Mouse (Mus musculus): ENCODE measurements at regions not wholly inside any gene's neighbourhood (a gene's known extent, or its start where the extent isn't known, plus 50 kb on each side); places are given as distances from the start of the nearest gene placed in this dataset.

GRCm38 (mm10) chr5:45269391-45269790 is 180.6 kb downstream of the Qdpr start:
- DNase-seq (ENCODE audit: low spot score), result no peak

- DNase-seq (ENCODE audit: low spot score), result no peak
Observed at GRCm38 (mm10) chr5:45266914-45267313, 183.1 kb downstream of the Qdpr start.

GRCm38 (mm10) chr5:45258486-45258885 is 191.6 kb downstream of the Qdpr start:
- DNase-seq (ENCODE audit: low spot score), result no peak

DNA sequence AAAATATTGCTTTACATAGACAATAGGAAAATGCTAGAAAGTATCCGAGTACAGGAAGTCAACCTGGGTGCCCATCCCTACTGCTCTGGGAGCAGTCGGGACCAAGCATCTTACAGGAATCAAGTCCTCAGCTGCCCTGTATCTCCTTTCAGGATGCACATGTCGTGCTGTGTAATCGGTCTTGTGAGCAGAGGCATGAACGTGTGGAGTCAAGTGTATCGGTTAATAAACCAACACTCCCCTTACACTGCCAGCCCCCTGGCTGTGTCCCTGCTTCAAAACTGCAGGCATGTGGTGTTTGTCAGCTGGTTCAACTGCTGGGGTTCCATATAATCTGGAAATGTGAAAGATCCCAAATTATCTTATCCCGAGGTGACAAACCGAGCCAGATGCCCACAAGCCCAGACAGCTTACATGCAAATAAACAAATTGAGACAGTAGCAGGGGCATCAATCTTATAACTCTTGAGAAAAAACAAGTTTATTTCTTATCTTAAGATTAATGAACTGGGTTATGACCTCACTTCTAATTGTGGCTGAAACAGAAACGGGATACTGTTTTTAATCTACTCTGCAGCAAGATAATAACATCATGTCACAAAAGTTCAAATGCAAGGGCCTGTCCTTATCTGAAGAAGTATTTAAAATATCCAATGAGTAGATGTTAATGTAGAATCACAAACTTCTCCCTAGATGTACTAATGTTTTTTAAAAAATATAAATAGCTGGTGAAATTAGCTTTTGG is 193.6 kb downstream of the Qdpr start:
- DNase-seq (ENCODE audit: low spot score), result no peak

DNA sequence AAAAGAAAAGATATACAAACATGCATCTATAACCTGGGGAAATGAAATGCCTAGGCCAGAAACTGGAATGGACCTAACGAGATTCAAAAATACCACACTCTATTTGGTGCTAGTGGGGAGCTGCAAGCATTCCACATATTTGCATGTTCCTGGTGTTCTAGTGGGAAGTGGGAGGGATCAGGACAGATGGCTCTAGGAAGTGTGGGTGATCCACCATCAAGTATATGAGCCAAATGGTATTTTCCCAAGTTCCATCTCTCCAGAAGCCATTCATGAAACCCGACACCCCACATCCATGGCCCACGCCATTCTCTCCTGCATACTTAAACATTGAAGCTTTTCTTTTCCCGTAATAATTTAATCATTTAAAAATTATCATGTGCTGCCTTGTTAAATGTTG is 218.2 kb downstream of the Qdpr start:
- DNase-seq (ENCODE audit: low spot score), result no peak

DNA sequence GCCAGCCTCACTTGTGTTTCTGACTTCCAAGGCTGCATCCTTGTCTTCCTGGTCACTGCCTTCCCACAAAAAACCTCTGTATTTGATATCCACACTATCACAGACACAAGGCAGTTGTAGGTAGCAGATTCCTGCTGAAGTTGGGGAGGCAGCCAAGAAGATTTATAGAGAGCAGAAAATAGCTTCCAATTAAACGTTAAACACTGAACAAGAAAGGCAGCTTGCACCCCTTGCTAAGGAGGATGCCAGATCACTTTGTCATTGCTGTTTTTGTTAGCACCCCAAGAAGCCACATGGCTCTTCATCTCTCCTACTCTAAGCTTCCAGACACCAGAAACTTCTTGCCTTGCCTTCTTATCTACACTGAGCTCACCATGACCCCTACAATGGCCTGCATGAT is 219.9 kb downstream of the Qdpr start:
- no peak for DNase-seq (ENCODE audit: low spot score)

- DNase-seq (ENCODE audit: low spot score), result no peak
Observed at GRCm38 (mm10) chr5:45229477-45229876, 220.6 kb downstream of the Qdpr start.

DNA sequence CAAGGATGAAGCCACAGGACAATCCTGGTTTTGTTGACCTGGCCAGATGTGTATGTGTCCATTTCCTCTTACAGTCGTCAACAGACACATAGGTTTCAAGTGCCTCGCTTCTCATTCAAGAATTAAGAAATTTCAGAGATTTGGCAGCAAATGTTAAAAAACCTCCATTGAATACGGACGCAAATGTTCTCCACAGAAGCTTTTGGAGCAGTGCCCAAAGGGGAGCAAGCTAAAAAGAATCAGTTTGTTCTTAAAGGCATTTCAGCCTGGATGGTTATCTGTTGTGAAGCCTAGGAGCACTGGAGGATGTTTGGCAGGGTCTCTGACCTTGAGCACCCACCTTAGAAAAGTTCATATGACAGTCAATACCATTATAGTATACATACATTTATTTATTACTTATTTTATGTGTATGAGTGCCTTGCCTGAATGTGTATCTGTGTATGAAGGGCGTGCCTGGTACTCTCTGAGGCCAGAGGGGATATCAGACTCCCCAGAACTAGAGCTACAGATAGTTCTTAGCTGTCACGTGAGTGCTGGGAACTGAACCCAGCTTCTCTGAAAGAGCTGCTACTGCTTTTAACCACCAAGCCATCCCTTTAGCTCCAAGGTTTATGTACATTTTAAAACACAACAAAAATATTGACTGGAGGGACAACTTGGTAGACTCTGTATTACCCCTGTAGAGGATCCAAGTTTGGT is 221.7 kb downstream of the Qdpr start:
- no peak for DNase-seq (ENCODE audit: low spot score)

DNA sequence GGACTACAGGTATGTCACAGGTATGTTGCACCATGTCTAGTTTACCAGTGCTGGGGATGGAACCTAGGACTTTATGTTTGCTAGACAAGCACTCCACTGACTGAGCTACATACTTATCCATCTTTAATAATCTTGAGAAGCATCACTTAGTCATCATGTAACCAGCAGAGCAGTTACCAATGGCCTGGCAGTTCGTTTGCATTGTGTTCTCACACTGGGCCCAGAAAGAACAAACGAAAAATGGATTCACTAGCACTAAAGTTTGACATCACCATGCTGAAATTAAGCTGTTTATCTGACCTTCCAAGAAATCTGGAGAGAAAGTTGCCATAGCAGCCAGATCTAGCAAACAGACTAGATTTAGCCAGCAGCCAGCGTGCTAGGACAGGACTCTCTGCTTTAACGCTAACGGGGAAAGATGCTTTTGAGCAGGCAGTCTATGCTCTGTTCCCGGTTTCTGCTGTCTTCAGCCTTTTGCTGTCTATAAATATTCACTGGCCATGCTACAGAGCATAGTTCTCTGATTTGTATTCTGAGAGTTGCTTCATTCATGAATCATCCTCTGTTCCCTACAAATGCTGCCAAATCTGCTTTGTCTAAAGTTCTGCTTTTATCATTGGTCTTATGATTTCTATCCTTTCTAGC is 229.6 kb downstream of the Qdpr start:
- no peak for DNase-seq (ENCODE audit: low spot score)

GRCm38 (mm10) chr5:45219558-45219957 is 230.5 kb downstream of the Qdpr start:
- DNase-seq (ENCODE audit: low spot score), result no peak

GRCm38 (mm10) chr5:45219101-45219500 is 230.9 kb downstream of the Qdpr start:
- DNase-seq (ENCODE audit: low spot score), result no peak

- DNase-seq (ENCODE audit: low spot score), result no peak
Observed at GRCm38 (mm10) chr5:45214475-45214874, 235.6 kb downstream of the Qdpr start.

DNA sequence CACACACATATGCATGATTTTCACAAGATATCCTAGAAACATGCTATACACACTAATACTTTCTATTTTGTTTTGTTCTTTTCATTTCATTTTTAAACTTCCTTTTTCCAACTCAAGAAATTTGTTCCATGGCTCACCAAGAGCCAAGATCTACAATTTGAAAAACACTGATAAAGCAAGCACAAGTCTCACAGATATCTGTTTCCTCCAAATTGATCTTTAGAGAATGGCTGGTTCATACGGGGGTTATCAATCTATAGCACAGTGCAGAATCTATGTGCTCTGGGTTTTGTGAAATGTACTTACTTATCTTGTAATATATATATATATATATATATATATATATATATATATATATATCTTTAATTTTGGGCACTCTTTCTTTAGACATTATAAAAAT is 251.6 kb downstream of the Qdpr start:
- no peak for DNase-seq (ENCODE audit: low spot score)

DNA sequence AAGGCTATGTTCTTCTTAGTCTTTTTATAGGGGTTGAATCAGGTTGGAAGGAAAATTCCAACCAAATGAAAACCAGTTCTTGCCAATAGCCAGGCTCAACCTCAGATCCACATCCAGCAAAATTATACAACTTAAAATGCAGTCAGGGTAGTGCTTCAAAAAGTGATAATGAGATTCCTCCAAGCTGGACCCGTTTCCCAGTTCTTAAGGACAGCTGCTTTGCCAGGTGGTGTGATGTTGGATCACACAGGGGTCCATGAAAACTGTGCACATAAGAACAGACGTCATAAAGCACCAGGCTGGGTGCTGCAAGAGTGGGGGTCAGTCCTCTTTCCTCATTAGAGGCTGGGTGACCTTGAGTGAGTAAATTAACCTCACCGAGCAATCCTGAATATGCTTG is 253.9 kb downstream of the Qdpr start:
- DNase-seq (ENCODE audit: low spot score), result no peak

DNA sequence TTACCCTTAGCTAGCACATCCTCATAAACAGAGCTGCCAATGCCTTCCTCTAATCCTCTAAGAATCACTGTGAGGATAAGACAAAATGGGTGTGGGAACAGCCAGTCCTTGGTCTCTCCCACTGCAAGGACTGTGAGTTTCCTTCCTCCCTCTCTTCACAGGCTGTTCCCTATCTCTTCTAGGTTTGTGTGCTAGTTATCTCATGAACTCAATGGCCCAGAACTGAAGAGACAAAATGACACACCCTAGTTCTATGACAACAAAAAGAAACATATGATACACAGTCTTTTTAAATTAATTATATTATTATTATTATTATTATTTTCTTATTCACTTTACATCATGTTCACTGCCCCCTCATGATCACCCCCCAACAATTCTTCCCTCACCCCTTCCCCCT is 257.7 kb downstream of the Qdpr start:
- no peak for DNase-seq (ENCODE audit: low spot score)

DNA sequence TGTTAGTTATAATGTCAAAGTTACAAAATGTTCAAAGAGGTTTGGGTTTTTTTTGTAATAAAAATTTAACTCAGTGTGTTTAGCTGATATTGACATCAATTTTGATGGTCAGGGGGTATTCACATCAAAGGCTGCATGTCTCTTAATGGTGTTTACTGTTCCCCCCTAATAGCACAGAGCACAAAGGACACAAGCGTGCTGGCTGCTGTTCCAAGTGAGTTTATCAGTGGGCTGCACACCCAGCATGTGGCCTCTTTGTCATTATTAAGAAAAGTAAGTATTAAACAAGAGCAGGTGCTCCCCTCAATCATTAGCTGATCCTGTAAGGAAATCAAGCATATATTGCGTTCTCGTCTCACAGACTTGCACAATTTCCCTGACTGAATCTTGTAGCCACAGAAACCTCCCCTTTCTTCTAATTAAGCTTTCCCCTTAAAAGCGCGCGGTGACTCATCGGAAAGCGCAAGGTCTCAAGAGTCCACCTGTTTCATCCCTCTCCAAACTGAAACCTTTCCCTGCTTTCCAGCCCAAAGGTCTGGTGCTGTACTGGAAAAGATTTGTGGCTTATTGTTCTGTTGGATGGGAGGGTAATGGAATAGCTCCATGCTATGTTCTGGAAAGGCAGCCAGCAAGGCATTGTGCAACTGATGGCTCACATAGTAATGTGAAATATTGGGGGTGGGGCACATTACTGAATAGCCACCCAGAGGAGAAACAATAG is 276.8 kb downstream of the Qdpr start:
- DNase-seq (ENCODE audit: low spot score), result no peak

DNA sequence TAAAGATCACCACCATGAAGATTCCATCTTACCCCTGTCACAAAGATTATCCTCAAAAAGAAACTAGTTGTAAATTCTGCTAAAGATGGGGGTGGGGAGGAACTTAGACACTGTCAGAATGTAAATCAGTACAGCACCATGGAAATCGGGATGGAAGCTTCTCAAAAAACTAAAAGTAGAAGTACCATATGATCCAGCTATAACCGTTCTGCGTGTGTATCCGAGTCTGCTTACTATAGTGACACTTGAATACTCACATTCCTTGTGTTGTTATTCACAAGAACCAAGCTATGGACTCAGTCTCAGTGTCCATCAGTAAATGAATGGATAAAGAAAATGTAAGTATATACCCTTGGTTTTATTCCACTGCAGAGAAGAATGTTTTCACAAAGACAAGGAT is 290.8 kb downstream of the Qdpr start:
- DNase-seq (ENCODE audit: low spot score), result no peak

GRCm38 (mm10) chr5:45154936-45155335 is 295.1 kb downstream of the Qdpr start:
- DNase-seq (ENCODE audit: low spot score), result no peak

DNA sequence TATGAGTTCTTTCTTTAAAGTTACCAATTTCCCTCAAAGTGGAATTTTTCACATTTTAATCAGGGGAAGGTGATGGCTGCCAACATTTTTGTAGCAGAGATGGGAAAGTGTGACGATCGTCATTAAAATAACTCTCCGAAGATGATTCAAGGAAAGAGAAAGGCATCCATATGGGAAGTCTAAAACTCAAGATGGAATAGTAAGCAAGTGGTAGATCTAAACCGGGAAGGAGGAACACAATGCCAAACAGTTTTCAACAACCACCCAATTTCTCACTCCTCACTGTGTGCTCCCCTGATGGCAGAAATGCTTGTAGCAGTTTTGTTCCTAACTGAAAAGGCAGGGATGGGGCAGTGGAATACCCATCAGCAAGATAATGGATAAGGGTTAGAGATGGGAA is 305.9 kb downstream of the Qdpr start:
- no peak for DNase-seq (ENCODE audit: low spot score)

DNA sequence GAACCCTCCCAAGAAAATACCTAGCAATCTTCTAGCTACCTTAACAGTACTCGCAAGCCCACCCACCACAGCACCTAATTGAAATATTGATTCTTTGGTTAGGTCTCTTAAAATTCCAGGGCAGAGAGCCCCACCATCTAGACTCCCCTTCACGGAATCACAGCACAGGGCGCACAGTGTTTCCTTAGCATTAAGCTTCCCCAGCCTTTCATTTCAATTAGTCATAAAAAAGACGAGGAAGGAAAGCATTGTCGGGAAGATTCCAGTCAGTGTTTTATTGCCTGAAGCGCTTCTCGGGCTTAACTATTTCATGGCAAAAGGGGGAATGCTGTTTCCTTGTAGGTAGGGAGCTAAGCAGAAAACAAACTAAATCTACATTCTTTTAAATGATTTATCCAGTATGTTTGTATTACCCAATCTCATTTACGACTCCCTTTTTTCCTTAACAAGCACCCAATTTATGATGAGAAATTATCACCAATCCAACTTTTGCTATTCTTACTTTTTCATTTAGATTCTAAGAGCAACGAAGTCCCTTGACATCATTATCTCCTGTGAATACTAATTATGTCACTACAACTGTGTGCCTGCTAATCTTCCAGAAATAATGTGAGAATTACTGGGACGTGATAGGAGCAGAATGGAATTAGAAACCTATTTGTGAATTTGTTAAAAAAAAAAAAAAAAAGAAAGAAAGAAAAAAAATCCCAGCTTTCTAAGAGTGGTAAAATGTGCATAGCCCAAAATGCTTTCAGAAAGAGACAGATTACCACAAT is 312.6 kb downstream of the Qdpr start:
- no peak for DNase-seq (ENCODE audit: low spot score)

DNA sequence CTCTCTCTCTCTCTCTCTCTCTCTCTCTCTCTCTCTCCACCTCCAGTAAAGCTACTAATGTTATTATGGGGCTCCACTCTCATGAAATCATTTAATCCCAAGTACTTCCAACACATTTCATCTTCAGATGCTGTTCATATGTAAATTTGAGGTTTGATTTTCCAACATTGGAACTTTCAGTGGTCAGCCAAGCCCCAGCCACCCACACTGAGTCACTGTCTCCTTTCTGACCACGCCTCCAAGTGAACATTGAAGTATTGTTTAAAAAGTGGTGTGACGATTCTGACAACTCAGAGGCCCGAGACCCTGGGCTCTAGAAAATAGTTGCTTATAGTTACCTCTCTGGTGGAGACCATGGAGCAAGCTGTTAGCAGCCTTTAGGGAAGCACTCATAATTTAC is 313.3 kb downstream of the Qdpr start:
- no peak for DNase-seq (ENCODE audit: low spot score)

DNA sequence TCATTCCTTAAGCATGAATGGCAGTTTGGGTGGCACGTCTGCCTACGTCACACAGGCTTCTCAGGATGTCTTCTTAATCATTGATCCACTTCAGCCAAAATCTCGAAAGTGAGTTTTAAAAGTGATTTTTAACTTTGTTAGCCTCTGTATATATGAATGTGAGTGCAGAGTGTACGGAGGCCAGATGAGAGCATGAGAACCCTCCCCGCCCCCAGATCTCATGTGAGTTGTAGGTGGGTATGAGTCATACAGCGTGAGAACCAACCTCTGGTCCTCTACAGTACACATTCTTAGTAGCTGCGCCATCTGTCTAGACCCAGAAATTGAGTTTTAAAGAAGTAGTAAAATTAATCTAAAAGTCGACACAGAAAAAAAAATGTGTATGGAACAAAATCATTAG is 322.1 kb downstream of the Qdpr start:
- no peak for DNase-seq (ENCODE audit: low spot score)
